Mouse (Mus musculus): ENCODE measurements around the gene Khdrbs1. TPM values are rescaled to one million over a fixed set of nuclear protein-coding genes. Genes with fewer than 3 reads are reported as not detected.

The Khdrbs1 gene
- total and polyA plus RNA-seq, 3 experiments: 11.4 to 41.7 (median 38.1) TPM

GRCm38 (mm10) chr4:129731423-129731822, 10.7 kb downstream of the Khdrbs1 start:
- DNase-seq: no peak
- intact Hi-C loops (cut with DNase I): no loop called here
- Histone ChIP-seq H3K27ac (no peak overlapping the region), H3K36me3 (ENCODE audit: control insufficient read depth, insufficient read depth, low read length) (peaks cover 11% of the 10 kb centered on the region), H3K9ac (ENCODE audit: low read depth, low read length) (no peak overlapping the region), H3K27me3 (ENCODE audit: control insufficient read depth, insufficient read depth, low read length) (no peaks in the 10 kb centered on the region), H3K4me3 (no peak overlapping the region), H3K79me2 (replicated peaks; ENCODE audit: control insufficient read depth, insufficient read depth, low read length) (peaks cover 7% of the 10 kb centered on the region; the same call in 1 of the 2 replicates), H3K4me1 (ENCODE audit: control insufficient read depth, insufficient read depth, low read length) (no peaks in the 10 kb centered on the region; the same call in 1 of the 2 replicates)
- TF ChIP-seq POLR2A (IDR thresholded peaks at IDR 0.05; ENCODE audit: insufficient read depth, low read depth, low read length) (no peak), CTCF (IDR thresholded peaks at IDR 0.05) (no peak), EP300 (IDR thresholded peaks at IDR 0.05; ENCODE audit: insufficient read depth, low read depth, low read length) (no peak)
- 76% methylated on average over 5 of the region's 5 CpGs for WGBS

GRCm38 (mm10) chr4:129716310-129716709, 25.8 kb downstream of the Khdrbs1 start:
- H3K27ac ChIP-seq: no peak overlapping the region
- no peak for TF ChIP-seq CTCF (IDR thresholded peaks at IDR 0.05)
- TF ChIP-seq POLR2A (IDR thresholded peaks at IDR 0.05; ENCODE audit: insufficient read depth, low read depth, low read length): no peak
- TF ChIP-seq EP300 (IDR thresholded peaks at IDR 0.05; ENCODE audit: insufficient read depth, low read depth, low read length): no peak
- WGBS: 79% methylated on average over 9 of the region's 9 CpGs
- no peaks in the 10 kb centered on the region for H3K79me2 ChIP-seq (replicated peaks; ENCODE audit: control insufficient read depth, insufficient read depth, low read length)
- intact Hi-C loops (cut with DNase I): no loop called here
- no peaks in the 10 kb centered on the region for H3K4me1 ChIP-seq (ENCODE audit: control insufficient read depth, insufficient read depth, low read length)
- no peak overlapping the region for H3K4me3 ChIP-seq
- H3K9ac ChIP-seq (ENCODE audit: low read depth, low read length): no peak overlapping the region
- H3K27me3 ChIP-seq (ENCODE audit: control insufficient read depth, insufficient read depth, low read length): no peaks in the 10 kb centered on the region
- no peak for DNase-seq
- no peaks in the 10 kb centered on the region; the same call in 1 of the 2 replicates for H3K36me3 ChIP-seq (ENCODE audit: control insufficient read depth, insufficient read depth, low read length)

GRCm38 (mm10) chr4:129709486-129710129, 32.5 kb downstream of the Khdrbs1 start:
- no peaks in the 10 kb centered on the region for H3K27me3 ChIP-seq (ENCODE audit: control insufficient read depth, insufficient read depth, low read length)
- H3K36me3 ChIP-seq (ENCODE audit: control insufficient read depth, insufficient read depth, low read length): no peaks in the 10 kb centered on the region; the same call in 1 of the 2 replicates
- DNase-seq: no peak
- no peaks in the 10 kb centered on the region; the same call in 1 of the 2 replicates for H3K79me2 ChIP-seq (replicated peaks; ENCODE audit: control insufficient read depth, insufficient read depth, low read length)
- no peaks in the 10 kb centered on the region for H3K4me1 ChIP-seq (ENCODE audit: control insufficient read depth, insufficient read depth, low read length)
- no peak overlapping the region for H3K27ac ChIP-seq
- intact Hi-C loops (cut with DNase I): no loop called here
- no peak overlapping the region for H3K9ac ChIP-seq (ENCODE audit: low read depth, low read length)
- no peak overlapping the region for H3K4me3 ChIP-seq
- WGBS: 77% methylated on average over 8 of the region's 8 CpGs
- no peak for TF ChIP-seq POLR2A (IDR thresholded peaks at IDR 0.05; ENCODE audit: insufficient read depth, low read depth, low read length)

GRCm38 (mm10) chr4:129706750-129707149, 35.4 kb downstream of the Khdrbs1 start:
- H3K4me3 ChIP-seq: no peak overlapping the region
- H3K79me2 ChIP-seq (replicated peaks; ENCODE audit: control insufficient read depth, insufficient read depth, low read length): no peaks in the 10 kb centered on the region; the same call in 1 of the 2 replicates
- no peaks in the 10 kb centered on the region; the same call in 1 of the 2 replicates for H3K36me3 ChIP-seq (ENCODE audit: control insufficient read depth, insufficient read depth, low read length)
- TF ChIP-seq POLR2A (IDR thresholded peaks at IDR 0.05; ENCODE audit: insufficient read depth, low read depth, low read length): no peak
- no peak for TF ChIP-seq CTCF (IDR thresholded peaks at IDR 0.05)
- WGBS: 73% methylated on average over 3 of the region's 3 CpGs
- no peak overlapping the region for H3K9ac ChIP-seq (ENCODE audit: low read depth, low read length)
- DNase-seq: no peak
- intact Hi-C loops (cut with DNase I): no loop called here
- no peak overlapping the region for H3K27ac ChIP-seq
- peaks cover 4% of the 10 kb centered on the region for H3K4me1 ChIP-seq (ENCODE audit: control insufficient read depth, insufficient read depth, low read length)
- no peaks in the 10 kb centered on the region for H3K27me3 ChIP-seq (ENCODE audit: control insufficient read depth, insufficient read depth, low read length)

GRCm38 (mm10) chr4:129702454-129702853, 39.6 kb downstream of the Khdrbs1 start:
- TF ChIP-seq CTCF (IDR thresholded peaks at IDR 0.05): no peak
- TF ChIP-seq EP300 (IDR thresholded peaks at IDR 0.05; ENCODE audit: insufficient read depth, low read depth, low read length): no peak
- TF ChIP-seq POLR2A (IDR thresholded peaks at IDR 0.05; ENCODE audit: insufficient read depth, low read depth, low read length): no peak
- intact Hi-C loops (cut with DNase I): loop anchor here (2.0 to 5.0 kb wide), 3 partner anchors 82 to 385 kb away; no protein-coding TSS in a partner anchor
- WGBS: 13% methylated on average over 11 of the region's 11 CpGs
- H3K27me3 ChIP-seq (ENCODE audit: control insufficient read depth, insufficient read depth, low read length): no peaks in the 10 kb centered on the region
- H3K4me1 ChIP-seq (ENCODE audit: control insufficient read depth, insufficient read depth, low read length): peaks cover 4% of the 10 kb centered on the region
- H3K36me3 ChIP-seq (ENCODE audit: control insufficient read depth, insufficient read depth, low read length): no peaks in the 10 kb centered on the region; the same call in 1 of the 2 replicates
- no peak overlapping the region for H3K4me3 ChIP-seq
- H3K9ac ChIP-seq (ENCODE audit: low read depth, low read length): no peak overlapping the region
- no peaks in the 10 kb centered on the region for H3K79me2 ChIP-seq (replicated peaks; ENCODE audit: control insufficient read depth, insufficient read depth, low read length)
- DNase-seq: peak; percentile 69 to 70
- H3K27ac ChIP-seq: no peak overlapping the region; the same call in 1 of the 2 replicates
